Comparison of ENCODE assay signal across 24 mouse cellular contexts in the genomic region with DNA sequence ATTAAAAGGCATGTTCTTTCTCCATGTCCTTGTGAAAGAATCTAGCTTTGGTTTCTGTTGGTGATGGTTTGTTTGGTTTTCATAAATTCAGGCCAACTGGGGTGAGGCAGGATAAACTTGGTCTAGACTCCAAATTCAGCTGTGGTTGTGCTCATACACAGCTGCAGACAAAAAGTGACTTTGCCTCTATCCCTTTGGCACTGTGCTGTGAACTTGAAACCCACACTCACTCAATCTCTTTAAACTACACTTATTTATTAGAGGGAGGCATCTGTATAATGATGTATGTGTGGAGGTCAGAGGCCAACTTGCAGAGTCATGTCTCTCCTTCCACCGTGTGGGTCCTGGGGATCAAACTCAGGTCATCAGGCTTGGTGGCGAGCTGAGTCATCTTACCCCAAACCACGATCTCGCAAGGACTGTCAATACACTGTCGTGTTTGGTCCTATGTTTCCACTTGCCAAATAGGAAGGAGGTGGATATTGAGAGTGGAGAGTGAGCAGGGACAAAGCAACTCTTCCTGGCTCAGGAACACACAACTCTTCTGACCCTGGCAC. TPM values are rescaled to one million over a fixed set of nuclear protein-coding genes. Genes with fewer than 3 reads are reported as not detected.
A peak's percentile ranks its signal among the peaks of the same experiment; 100 is the strongest.
DNase-seq lines count a peak whose midpoint lies in the region; TF ChIP-seq lines count a peak whose summit lies in the region.
"Had no signal": no experiment of that assay in that cellular context is flagged by ENCODE, and none has a peak within 500 bp of the region (broad histone marks: within the 10 kb centered on the region; RNA-seq: fewer than 3 reads in every experiment).

No protein-coding gene starts in this region.

- no peak for DNase-seq in gastrocnemius, adult 2 months
- DNase-seq in gastrocnemius, postnatal 14 days = no peak
- DNase-seq in 416B (ENCODE audit: low read depth) = peak; percentile 78
- DNase-seq in adipocyte (ENCODE audit: low spot score) = peak; percentile 35
- DNase-seq in heart, postnatal 4 days = no peak
- no peak for DNase-seq in embryo, embryonic 10.5 days (ENCODE audit: low spot score)
- DNase-seq: adrenal gland, adult 2 months; adrenal gland, postnatal 36 days; cerebellum, adult 8-10 months; cerebellum, postnatal 14 days; gastrocnemius, postnatal 25 days; heart, postnatal 10 days; kidney, adult 18-20 months had no signal

- H3ac ChIP-seq in myocyte (ENCODE audit: control insufficient read depth, insufficient read length) = no peak overlapping the region

- no peaks in the 10 kb centered on the region for H3K79me2 ChIP-seq in myocyte (ENCODE audit: control insufficient read depth, insufficient read depth)

- H3K4me3 ChIP-seq in gastrocnemius, adult 2 months = no peak overlapping the region
- no peak overlapping the region for H3K4me3 ChIP-seq in myocyte
- H3K4me3 ChIP-seq: embryonic facial prominence, embryonic 10.5 days; forebrain, embryonic 12.5 days; hindbrain, embryonic 13.5 days had no signal

- H3K4me2 ChIP-seq in myocyte (ENCODE audit: low read depth) = peak overlapping the region; percentile 43
- H3K4me2 ChIP-seq: forebrain, embryonic 12.5 days; hindbrain, embryonic 13.5 days had no signal

- peak overlapping the region; percentile 68 for H3K27ac ChIP-seq in gastrocnemius, adult 2 months
- H3K27ac ChIP-seq: embryonic facial prominence, embryonic 10.5 days; forebrain, embryonic 12.5 days; hindbrain, embryonic 13.5 days; hindbrain, postnatal 0 days had no signal

- H3K36me3 ChIP-seq in myocyte (ENCODE audit: control insufficient read depth, insufficient read depth) = no peaks in the 10 kb centered on the region
- H3K36me3 ChIP-seq: embryonic facial prominence, embryonic 10.5 days; forebrain, embryonic 12.5 days; G1E; hindbrain, embryonic 13.5 days had no signal

- TF ChIP-seq POLR2A in myocyte (IDR thresholded peaks at IDR 0.05; ENCODE audit: insufficient read length, low read depth) = no peak

- no peak for TF ChIP-seq CTCF in gastrocnemius, adult 2 months (IDR thresholded peaks at IDR 0.05)

- no peaks in the 10 kb centered on the region for H3K27me3 ChIP-seq in myocyte (ENCODE audit: control insufficient read depth, insufficient read depth, insufficient read length)
- H3K27me3 ChIP-seq: forebrain, embryonic 12.5 days; hindbrain, embryonic 13.5 days; Patski had no signal

- intact Hi-C loops in gastrocnemius, adult 2 months (cut with DNase I) = no loop called here
- intact Hi-C loops in gastrocnemius, postnatal 14 days (cut with DNase I; ENCODE audit: low total_unique reads) = no loop called here

TF ChIP-seq in myocyte, 11 proteins besides CTCF, POLR2A, EP300 and RAD21:
- TF ChIP-seq POLR2AphosphoS2 (IDR thresholded peaks at IDR 0.05; ENCODE audit: insufficient read length, low read depth) = no peak
- peak in 2 of 3 experiments; percentile 58 to 59 for TF ChIP-seq MYOD1 (IDR thresholded peaks at IDR 0.05; ENCODE audit: control insufficient read depth in 1 of 3, insufficient read length in 2 of 3, low read depth in 2 of 3)
- peak in 1 of 3 experiments; percentile 42 for TF ChIP-seq MYOG (IDR thresholded peaks at IDR 0.05; ENCODE audit: control insufficient read depth in 1 of 3, insufficient read depth in 1 of 3, insufficient read length in 2 of 3, low read depth in 2 of 3)
- no peak for TF ChIP-seq TCF3 (IDR thresholded peaks at IDR 0.05; ENCODE audit: insufficient read length, low read depth)
- TF ChIP-seq E2F4 (IDR thresholded peaks at IDR 0.05; ENCODE audit: insufficient read depth) = no peak
- TF ChIP-seq CEBPB (IDR thresholded peaks at IDR 0.05; ENCODE audit: insufficient read depth, poor library complexity, severe bottlenecking) = no peak
- TF ChIP-seq TCF12 (IDR thresholded peaks at IDR 0.05; ENCODE audit: insufficient read depth, poor library complexity, severe bottlenecking) = peak; percentile 50

RNA-seq across cellular contexts. Expression of a gene that starts 25.2 kb away (rescaled TPM):
- 10 to 100 TPM; 12.6 to 15.1 TPM for total RNA-seq in gastrocnemius, adult 2 months (2021)
- 10 to 100 TPM; 16.8 to 17.1 TPM for total RNA-seq in gastrocnemius, postnatal 14 days (2021)
- 0.61 TPM for polyA plus RNA-seq in myocyte (2012; fragmentation: generic; extraction: Trizol)
- 10 to 100 TPM; 14.8 to 14.9 TPM for total RNA-seq in heart, postnatal 4 days (2021)
- total RNA-seq: granulocyte monocyte progenitor cell, adult 5-6 weeks had no signal
- polyA plus RNA-seq: G1E had no signal

RNA-seq across cellular contexts. Expression of a gene that starts 53.1 kb away (rescaled TPM):
- total RNA-seq in gastrocnemius, adult 2 months (2021) = not detected
- total RNA-seq in gastrocnemius, postnatal 14 days (2021) = under 1 TPM in 1 of 2 experiments, not detected in 1; 0.39 TPM
- polyA plus RNA-seq in myocyte (2012; fragmentation: generic; extraction: Trizol) = 0.56 TPM
- under 1 TPM in 1 of 2 experiments, not detected in 1; 0.60 TPM for total RNA-seq in heart, postnatal 4 days (2021)
- total RNA-seq: adrenal gland, postnatal 36 days; gastrocnemius, postnatal 25 days; heart, postnatal 10 days; hematopoietic stem cell, adult 5-6 weeks had no signal
- polyA plus RNA-seq: activated CD4-positive, CD25-positive, alpha-beta regulatory T cell, adult 4 months; adrenal gland, adult 2 months; CD4-positive, CD25-positive, alpha-beta regulatory T cell, adult 4 months; G1E had no signal

Comparison
In these comparisons a context has a peak if more than half of its experiments do, and no peak if none do; other contexts are left out.
1. DNase-seq: peak in 416B (single experiment) and adipocyte (single experiment); none in gastrocnemius, adult 2 months (single experiment), gastrocnemius, postnatal 14 days (single experiment), heart, postnatal 4 days (single experiment) and embryo, embryonic 10.5 days (single experiment).